Mouse (Mus musculus): ENCODE results near the gene Tcf20.

GRCm38 (mm10) chr15:82931436-82931835 is 56.2 kb downstream of the Tcf20 start:
- TF ChIP-seq CTCF (IDR thresholded peaks at IDR 0.05; ENCODE audit: extremely low read depth, insufficient read depth, low read length) (no peak), POLR2A (IDR thresholded peaks at IDR 0.05; ENCODE audit: extremely low read depth, insufficient read depth, low read length) (no peak)
